In the genomic region with DNA sequence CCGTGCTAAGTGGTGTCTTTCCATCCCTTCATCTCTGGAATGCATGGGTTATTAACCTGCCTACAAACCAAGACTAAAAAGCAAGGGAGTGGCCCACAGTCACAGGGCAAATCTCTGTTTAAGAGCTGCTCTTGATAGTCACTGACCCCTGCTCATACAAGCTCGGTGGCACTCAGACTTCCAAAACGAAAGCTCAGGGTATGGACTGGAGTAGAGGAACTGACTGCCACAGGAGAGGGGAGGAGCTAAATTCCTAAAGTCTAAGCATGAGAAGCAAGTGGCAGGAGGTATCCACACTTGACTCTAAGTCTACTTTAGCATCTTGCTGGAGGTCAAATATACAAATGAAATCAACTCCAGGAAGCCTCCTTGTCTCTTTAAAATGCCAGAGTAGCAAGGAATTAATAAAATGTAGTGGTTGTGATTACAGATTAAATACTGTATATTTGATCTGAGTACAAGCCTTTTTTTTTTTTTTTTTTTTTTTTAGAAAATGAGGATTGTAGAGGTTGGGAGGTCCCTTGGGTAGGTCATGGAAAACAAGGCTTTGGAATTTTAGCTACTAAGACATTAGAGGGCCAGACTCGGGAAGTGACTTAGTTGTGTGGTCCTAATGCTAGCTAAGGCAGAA, we compare ENCODE assay signal across 8 mouse cellular contexts. TPM values are rescaled to one million over a fixed set of nuclear protein-coding genes. Genes with fewer than 3 reads are reported as not detected.
DNase-seq lines count a peak whose midpoint lies in the region; ATAC-seq and TF ChIP-seq lines count a peak whose summit lies in the region.

No protein-coding gene starts in this region.

- H3K4me2 ChIP-seq in heart, embryonic 11.5 days = peak overlapping the region; percentile 64
- H3K4me2 ChIP-seq in heart, embryonic 16.5 days (ENCODE audit: low read depth, low read length) = peak overlapping the region; percentile 85

- H3K4me3 ChIP-seq in heart, embryonic 11.5 days (ENCODE audit: low read depth, low read length) = peak overlapping the region; percentile 39
- H3K4me3 ChIP-seq in ES-E14 (ENCODE audit: insufficient read depth in 1 of 2, low read depth in 1 of 2, low read length in 2 of 2, poor library complexity in 1 of 2, severe bottlenecking in 1 of 2) (peak overlapping the region; percentile 47 to 61; a peak in 3 of 4 replicates), macrophage (ENCODE audit: inconsistent target) (peak overlapping the region; percentile 22; the same call in 1 of the 2 replicates)
- peak overlapping the region; percentile 54 for H3K4me3 ChIP-seq in heart, embryonic 16.5 days (ENCODE audit: low read length)

- WGBS in heart, embryonic 11.5 days (ENCODE audit: insufficient replicate concordance) = 20% methylated on average over 4 of the region's 4 CpGs
- 25% methylated on average over 4 of the region's 4 CpGs for WGBS in heart, embryonic 16.5 days
- 30% methylated on average over 4 of the region's 4 CpGs for WGBS in macrophage (ENCODE audit: missing documents)

- H3K27me3 ChIP-seq in heart, embryonic 11.5 days (ENCODE audit: control insufficient read depth, insufficient read depth, low read length) = no peaks in the 10 kb centered on the region
- no peaks in the 10 kb centered on the region for H3K27me3 ChIP-seq in heart, embryonic 16.5 days (ENCODE audit: control insufficient read depth, insufficient read depth, low read length)

- intact Hi-C loops in gastrocnemius, postnatal 14 days (cut with DNase I; ENCODE audit: low total_unique reads) = no loop called here

- H3K36me3 ChIP-seq in heart, embryonic 11.5 days (ENCODE audit: control insufficient read depth, insufficient read depth, low read length) = no peaks in the 10 kb centered on the region
- H3K36me3 ChIP-seq in ES-E14 (ENCODE audit: control insufficient read depth, insufficient read depth, low read length, poor library complexity, severe bottlenecking) = no peaks in the 10 kb centered on the region
- no peaks in the 10 kb centered on the region for H3K36me3 ChIP-seq in heart, embryonic 16.5 days (ENCODE audit: control insufficient read depth, insufficient read depth)
- no peaks in the 10 kb centered on the region for H3K36me3 ChIP-seq in macrophage (ENCODE audit: inconsistent target)

- ATAC-seq in heart, embryonic 11.5 days (replicated peaks; ENCODE audit: insufficient number of reproducible peaks, low FRiP score, low TSS enrichment) = no peak
- ATAC-seq in heart, embryonic 16.5 days (replicated peaks; ENCODE audit: extremely low read depth, insufficient read depth, low FRiP score) = peak; percentile 1; the same call in 1 of the 2 replicates

- H3K79me2 ChIP-seq in macrophage (ENCODE audit: inconsistent target) = peaks cover 20% of the 10 kb centered on the region; the same call in 1 of the 2 replicates

- DNase-seq in heart, adult 9 months (ENCODE audit: low spot score in 2 of 2) = no peak
- no peak for DNase-seq in ES-E14 (ENCODE audit: low read depth, low spot score)
- DNase-seq in gastrocnemius, postnatal 14 days = no peak
- no peak for DNase-seq in frontal cortex, postnatal 36 days (ENCODE audit: low spot score in 2 of 2)
- DNase-seq in testis, postnatal 10 days (ENCODE audit: low spot score) = no peak

- in situ Hi-C loops in ES-E14 (cut with MboI; ENCODE audit: low sequenced_read_pairs in 2 of 2, unreplicated experiment in 2 of 2) = loop anchor here in 1 of 2 experiments (25.0 kb wide), 1 partner anchor 538 kb away; no protein-coding TSS in a partner anchor

- no peaks in the 10 kb centered on the region for H3K9me3 ChIP-seq in heart, embryonic 11.5 days (replicated peaks; ENCODE audit: control insufficient read depth, low read length)
- H3K9me3 ChIP-seq in ES-E14 (ENCODE audit: control insufficient read depth, insufficient read depth, low read depth, low read length) = no peaks in the 10 kb centered on the region
- no peaks in the 10 kb centered on the region for H3K9me3 ChIP-seq in heart, embryonic 16.5 days (replicated peaks; ENCODE audit: control insufficient read depth, low read length)

- H3K9ac ChIP-seq in heart, embryonic 11.5 days (ENCODE audit: low read depth, low read length) = peak overlapping the region; percentile 62; the same call in 1 of the 2 replicates
- H3K9ac ChIP-seq in ES-E14 (ENCODE audit: insufficient read depth, low read depth, low read length, poor library complexity, severe bottlenecking) = peak overlapping the region; percentile 38; the same call in 1 of the 2 replicates
- H3K9ac ChIP-seq in heart, embryonic 16.5 days (ENCODE audit: low read length) = peak overlapping the region; percentile 79

- H3K27ac ChIP-seq in heart, embryonic 11.5 days (ENCODE audit: low read depth, low read length) = peak overlapping the region; percentile 68
- H3K27ac ChIP-seq in ES-E14 (ENCODE audit: insufficient read depth, low read depth, low read length, poor library complexity, severe bottlenecking) = no peak overlapping the region; the same call in 1 of the 2 replicates
- peak overlapping the region; percentile 95 for H3K27ac ChIP-seq in heart, embryonic 16.5 days (ENCODE audit: low read length)
- peak overlapping the region; percentile 77 for H3K27ac ChIP-seq in macrophage

- peaks cover 5% of the 10 kb centered on the region; the same call in 1 of the 2 replicates for H3K4me1 ChIP-seq in heart, embryonic 11.5 days (ENCODE audit: control insufficient read depth, insufficient read depth, low read length)
- peaks cover 5 to 11% of the 10 kb centered on the region in 2 experiments for H3K4me1 ChIP-seq in ES-E14 (ENCODE audit: control insufficient read depth in 2 of 2, insufficient read depth in 2 of 2, low read length in 2 of 2, poor library complexity in 1 of 2)
- peaks cover 12% of the 10 kb centered on the region for H3K4me1 ChIP-seq in heart, embryonic 16.5 days (ENCODE audit: control insufficient read depth, insufficient read depth, low read length)

TF ChIP-seq in ES-E14, 5 proteins besides CTCF, POLR2A, EP300 and RAD21:
- TF ChIP-seq ZNF384 (IDR thresholded peaks at IDR 0.05; ENCODE audit: low read depth, low read length) (peak; percentile 53), ZC3H11A (IDR thresholded peaks at IDR 0.05; ENCODE audit: borderline replicate concordance, low read depth, low read length) (no peak), CHD2 (IDR thresholded peaks at IDR 0.05; ENCODE audit: low read depth, low read length) (no peak), MAFK (IDR thresholded peaks at IDR 0.05; ENCODE audit: insufficient read depth, low read depth, low read length) (no peak), HCFC1 (IDR thresholded peaks at IDR 0.05; ENCODE audit: borderline replicate concordance, insufficient read depth, low read length) (no peak)
TF ChIP-seq in ES-E14: peak in this region for 1.

RNA-seq across cellular contexts. Expression of a gene that starts 20.4 kb away (rescaled TPM):
- 0.66 and 0.80 TPM in 2 replicates for polyA plus RNA-seq in heart, embryonic 11.5 days (2014; fragmentation: Nextera tagmentation; extraction: Ambion mirVana)
- 11.1 and 15.2 TPM in 2 replicates for total RNA-seq in ES-E14 (2012; rRNA removed)
- 0.60 and 0.62 TPM in 2 replicates for polyA plus RNA-seq in heart, embryonic 16.5 days (2015; fragmentation: Nextera tagmentation; extraction: Ambion mirVana)
- 100 to 1,000 TPM in 5 of 26 experiments, 10 to 100 TPM in 21; 28.0 to 147 (median 45.2) TPM for total RNA-seq in macrophage (2018; cell fraction: chromatin; rRNA removed)
- total RNA-seq in macrophage (2018; cell fraction: cytosol; rRNA removed) = 10 to 100 TPM; 11.2 to 55.6 (median 14.9) TPM
- total RNA-seq in macrophage (2018; cell fraction: nucleus; rRNA removed) = 100 to 1,000 TPM in 6 of 26 experiments, 10 to 100 TPM in 20; 23.0 to 146 (median 51.2) TPM
- polyA plus RNA-seq in macrophage (2018) = 10.3 to 13.1 TPM (median 11.9 TPM) in 3 replicates
- under 1 TPM in 1 of 2 experiments, not detected in 1; 0.12 TPM for total RNA-seq in gastrocnemius, postnatal 14 days (2021)

RNA-seq across cellular contexts. Expression of a gene that starts 23.3 kb away (rescaled TPM):
- polyA plus RNA-seq in heart, embryonic 11.5 days (2014; fragmentation: Nextera tagmentation; extraction: Ambion mirVana) = 99.7 and 101 TPM in 2 replicates
- total RNA-seq in ES-E14 (2012; rRNA removed) = 70.2 and 121 TPM in 2 replicates
- polyA plus RNA-seq in heart, embryonic 16.5 days (2015; fragmentation: Nextera tagmentation; extraction: Ambion mirVana) = 87.6 and 88.6 TPM in 2 replicates
- total RNA-seq in macrophage (2018; cell fraction: chromatin; rRNA removed) = 10 to 100 TPM in 25 of 26 experiments, 1 to 10 TPM in 1; 9.4 to 23.4 (median 14.9) TPM
- total RNA-seq in macrophage (2018; cell fraction: cytosol; rRNA removed) = 10 to 100 TPM; 32.4 to 51.8 (median 39.2) TPM
- 10 to 100 TPM; 16.6 to 51.0 (median 30.7) TPM for total RNA-seq in macrophage (2018; cell fraction: nucleus; rRNA removed)
- polyA plus RNA-seq in macrophage (2018) = 22.0 to 44.8 TPM (median 35.9 TPM) in 3 replicates
- 10 to 100 TPM; 25.5 to 27.6 TPM for total RNA-seq in gastrocnemius, postnatal 14 days (2021)

RNA-seq across cellular contexts. Expression of a gene that starts 42.9 kb away (rescaled TPM):
- polyA plus RNA-seq in heart, embryonic 11.5 days (2014; fragmentation: Nextera tagmentation; extraction: Ambion mirVana) = 0.25 and 0.43 TPM in 2 replicates
- total RNA-seq in ES-E14 (2012; rRNA removed) = 4.9 and 6.0 TPM in 2 replicates
- polyA plus RNA-seq in heart, embryonic 16.5 days (2015; fragmentation: Nextera tagmentation; extraction: Ambion mirVana) = 3.6 and 4.2 TPM in 2 replicates
- 10 to 100 TPM in 1 of 26 experiments, 1 to 10 TPM in 4, under 1 TPM in 2, not detected in 19; 0.56 to 19.4 (median 1.3) TPM for total RNA-seq in macrophage (2018; cell fraction: chromatin; rRNA removed)
- 1 to 10 TPM in 5 of 26 experiments, under 1 TPM in 12, not detected in 9; 0.14 to 1.8 (median 0.55) TPM for total RNA-seq in macrophage (2018; cell fraction: cytosol; rRNA removed)
- 1 to 10 TPM in 6 of 26 experiments, under 1 TPM in 11, not detected in 9; 0.30 to 9.4 (median 0.69) TPM for total RNA-seq in macrophage (2018; cell fraction: nucleus; rRNA removed)
- polyA plus RNA-seq in macrophage (2018) = not detected in 3 replicates
- total RNA-seq in gastrocnemius, postnatal 14 days (2021) = 1 to 10 TPM; 3.8 to 4.7 TPM

RNA-seq across cellular contexts. Expression of a gene that starts 46.7 kb away (rescaled TPM):
- 33.3 and 33.6 TPM in 2 replicates for polyA plus RNA-seq in heart, embryonic 11.5 days (2014; fragmentation: Nextera tagmentation; extraction: Ambion mirVana)
- 26.9 and 36.9 TPM in 2 replicates for total RNA-seq in ES-E14 (2012; rRNA removed)
- polyA plus RNA-seq in heart, embryonic 16.5 days (2015; fragmentation: Nextera tagmentation; extraction: Ambion mirVana) = 35.0 and 39.6 TPM in 2 replicates
- 10 to 100 TPM in 16 of 26 experiments, 1 to 10 TPM in 10; 4.5 to 18.5 (median 10.8) TPM for total RNA-seq in macrophage (2018; cell fraction: chromatin; rRNA removed)
- total RNA-seq in macrophage (2018; cell fraction: cytosol; rRNA removed) = 10 to 100 TPM; 11.3 to 18.7 (median 16.0) TPM
- 10 to 100 TPM in 19 of 26 experiments, 1 to 10 TPM in 7; 6.9 to 22.7 (median 14.7) TPM for total RNA-seq in macrophage (2018; cell fraction: nucleus; rRNA removed)
- polyA plus RNA-seq in macrophage (2018) = 9.5 to 17.4 TPM (median 10.5 TPM) in 3 replicates
- total RNA-seq in gastrocnemius, postnatal 14 days (2021) = 10 to 100 TPM; 40.7 to 45.0 TPM
